Mouse (Mus musculus) ES-E14 (cell line): Measurements from ENCODE around the gene Ccdc85c. TPM values are rescaled to one million over a fixed set of nuclear protein-coding genes. Genes with fewer than 3 reads are reported as not detected.

Experiments used
- DNase-seq: peaks from one replicate; pipeline ENCODE4 v3.0.0-alpha.2; 2013; ENCODE audit warnings: low read depth, low spot score
- H3K27ac ChIP-seq: 2 replicates; pipeline ENCODE4 v1.5.1; 2012; ENCODE audit warnings: low read depth, mild to moderate bottlenecking, low read length, moderate library complexity, mixed read lengths; ENCODE audit not compliant: poor library complexity, insufficient read depth, severe bottlenecking
- H3K36me3 ChIP-seq: 2 replicates; pipeline ENCODE4 v1.6.1; 2012; ENCODE audit warnings: mild to moderate bottlenecking, low read length, moderate library complexity, mixed read lengths; ENCODE audit not compliant: control insufficient read depth, poor library complexity, insufficient read depth, severe bottlenecking
- H3K4me1 ChIP-seq, 2 experiments: fragments of 150-350 bp in 1 of 2; sonication (generic) in 1 of 2; 2 replicates each; pipeline ENCODE4 v1.6.1; 2012; ENCODE audit warnings: low read length in 2 of 2, mild to moderate bottlenecking in 1 of 2, mixed read lengths in 1 of 2; ENCODE audit not compliant: control insufficient read depth in 2 of 2, insufficient read depth in 2 of 2, poor library complexity in 1 of 2
- H3K4me3 ChIP-seq, 2 experiments: fragments of 150-350 bp in 1 of 2; sonication (generic) in 1 of 2; 2 replicates each; pipeline ENCODE4 v1.5.1; 2012; ENCODE audit warnings: low read length in 2 of 2, low read depth in 1 of 2, mild to moderate bottlenecking in 1 of 2, mixed read lengths in 1 of 2; ENCODE audit not compliant: insufficient read depth in 1 of 2, poor library complexity in 1 of 2, severe bottlenecking in 1 of 2
- H3K9ac ChIP-seq: 2 replicates; pipeline ENCODE4 v1.6.1; 2012; ENCODE audit warnings: low read depth, mild to moderate bottlenecking, low read length, mixed read lengths; ENCODE audit not compliant: poor library complexity, insufficient read depth, severe bottlenecking
- H3K9me3 ChIP-seq: fragments of 150-350 bp; sonication (generic); 2 replicates; pipeline ENCODE4 v1.6.1; 2012; ENCODE audit warnings: low read depth, mild to moderate bottlenecking, low read length; ENCODE audit not compliant: control insufficient read depth, insufficient read depth
- CHD2 ChIP-seq: IDR thresholded peaks from 2 replicates; pipeline ENCODE4 v1.6.1; 2014; ENCODE audit warnings: mild to moderate bottlenecking, low read depth, low read length, inconsistent platforms
- HCFC1 ChIP-seq: IDR thresholded peaks from 2 replicates; pipeline ENCODE4 v1.6.1; 2012; ENCODE audit warnings: low read length, inconsistent platforms, borderline replicate concordance; ENCODE audit not compliant: insufficient read depth
- MAFK ChIP-seq: IDR thresholded peaks from 2 replicates; pipeline ENCODE4 v1.6.1; 2014; ENCODE audit warnings: mild to moderate bottlenecking, low read depth, low read length, inconsistent platforms; ENCODE audit not compliant: insufficient read depth
- ZC3H11A ChIP-seq: IDR thresholded peaks from 2 replicates; pipeline ENCODE4 v1.6.1; 2012; ENCODE audit warnings: low read depth, mild to moderate bottlenecking, inconsistent platforms, low read length, borderline replicate concordance
- ZNF384 ChIP-seq: IDR thresholded peaks from 2 replicates; pipeline ENCODE4 v1.6.1; 2012; ENCODE audit warnings: low read depth, low read length, inconsistent platforms
- in situ Hi-C, 2 experiments: fragments of 600-800 bp; cut with MboI; formaldehyde crosslinking; loops; one replicate each; pipeline ENCODE4 v1.15.1; 2025; ENCODE audit warnings: low sequenced_read_pairs in 2 of 2, inconsistent platforms in 1 of 2; ENCODE audit not compliant: unreplicated experiment in 2 of 2
- total RNA-seq: library from RNA; depleted of rRNA; stranded (reverse); fragments of 300-350 nt; gene quantifications from 2 replicates; pipeline ENCODE4 v1.2.3, GENCODE M21; 2012

The Ccdc85c gene
- total RNA-seq, 1 experiment = 21.9 TPM

DNA sequence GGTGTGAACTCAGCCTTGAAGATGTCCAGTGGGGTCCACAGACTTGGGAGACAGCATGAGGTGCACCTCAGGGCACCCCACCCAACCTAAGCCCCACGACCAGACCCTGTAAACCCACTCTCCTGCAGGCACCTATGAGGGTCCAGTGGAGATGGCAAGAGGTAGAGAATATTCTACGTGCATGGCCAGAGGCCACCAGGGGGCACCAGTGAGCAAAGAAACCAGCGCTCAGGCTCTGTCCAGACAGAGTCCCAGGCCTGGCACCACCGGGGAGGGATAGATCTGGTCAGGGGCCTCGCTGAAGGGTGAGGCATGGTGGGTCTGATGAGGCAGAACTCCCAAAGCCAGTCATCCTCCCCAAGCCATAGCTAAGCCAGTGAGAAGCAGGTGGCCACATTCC, 68.6 kb downstream of the Ccdc85c start:
- Histone ChIP-seq H3K36me3 (peaks cover 31% of the 10 kb centered on the region), H3K27ac (no peak overlapping the region), H3K4me1 (peaks cover 0 to 3% of the 10 kb centered on the region in 2 experiments; a peak in 1 of 4 replicates), H3K9ac (no peak overlapping the region), H3K9me3 (no peaks in the 10 kb centered on the region), H3K4me3 (no peak overlapping the region)
- in situ Hi-C loops = loop anchor here in 1 of 2 experiments (5.0 kb wide), 1 partner anchor 91 kb away; no protein-coding TSS in a partner anchor
- peak; percentile 62 for DNase-seq
- TF ChIP-seq ZNF384 (no peak), MAFK (no peak), ZC3H11A (no peak), CHD2 (no peak), HCFC1 (no peak)

DNA sequence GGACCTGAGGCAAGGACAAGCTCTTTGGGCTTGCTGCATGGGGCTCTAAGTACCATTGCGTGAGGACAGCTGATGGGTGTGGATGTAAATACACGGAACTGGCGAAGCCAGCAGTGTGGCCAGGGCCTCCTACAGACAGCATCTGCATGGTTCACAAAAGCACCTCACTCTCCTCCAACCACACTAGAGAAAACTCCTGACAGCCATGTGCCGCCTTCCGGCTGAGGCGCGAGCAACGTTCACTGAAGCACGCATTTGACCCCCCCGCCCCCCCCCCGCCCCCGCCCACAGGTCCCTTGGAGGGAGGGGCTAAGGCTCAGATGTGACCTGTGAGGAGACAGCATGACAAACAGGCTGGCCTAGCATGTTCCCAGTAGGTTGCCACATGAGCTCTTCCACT, 70.2 kb downstream of the Ccdc85c start:
- Histone ChIP-seq H3K9ac (no peak overlapping the region), H3K36me3 (peaks cover 46% of the 10 kb centered on the region), H3K4me1 (peaks cover 0 to 3% of the 10 kb centered on the region in 2 experiments; a peak in 1 of 4 replicates), H3K4me3 (no peak overlapping the region), H3K9me3 (no peaks in the 10 kb centered on the region), H3K27ac (no peak overlapping the region)
- in situ Hi-C loops = loop anchor here in 1 of 2 experiments (5.0 kb wide), 1 partner anchor 92 kb away; no protein-coding TSS in a partner anchor
- no peak for TF ChIP-seq CHD2
- TF ChIP-seq HCFC1 = no peak
- no peak for TF ChIP-seq ZNF384
- TF ChIP-seq ZC3H11A = no peak
- TF ChIP-seq MAFK = no peak
- no peak for DNase-seq

DNA sequence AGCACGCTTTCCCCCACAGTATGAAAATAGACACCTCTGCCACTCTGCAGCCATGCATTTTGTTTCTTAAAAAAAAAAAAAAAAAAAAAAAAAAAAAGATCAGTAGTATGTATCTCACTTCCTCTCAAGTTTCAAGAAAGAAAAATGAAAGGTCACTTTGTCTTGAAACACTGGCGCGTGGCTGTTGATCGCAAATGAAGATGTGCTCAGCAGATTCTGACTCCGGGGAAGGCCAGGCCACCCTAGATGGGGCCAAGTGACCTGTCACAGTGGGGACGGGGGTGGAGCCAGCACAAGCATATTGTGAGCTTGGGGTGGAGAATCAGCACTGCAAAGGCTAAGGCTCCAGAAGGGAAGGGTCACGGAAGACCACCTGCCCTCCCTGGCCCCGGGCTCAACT, 71.3 kb downstream of the Ccdc85c start:
- Histone ChIP-seq H3K4me3 (no peak overlapping the region), H3K4me1 (peaks cover 0 to 3% of the 10 kb centered on the region in 2 experiments; a peak in 1 of 4 replicates), H3K9me3 (no peaks in the 10 kb centered on the region), H3K9ac (no peak overlapping the region), H3K36me3 (peaks cover 56% of the 10 kb centered on the region), H3K27ac (no peak overlapping the region)
- in situ Hi-C loops = no loop called here
- TF ChIP-seq CHD2 = no peak
- peak; percentile 11; the same call in 1 of the 2 replicates for TF ChIP-seq ZNF384
- no peak for DNase-seq

DNA sequence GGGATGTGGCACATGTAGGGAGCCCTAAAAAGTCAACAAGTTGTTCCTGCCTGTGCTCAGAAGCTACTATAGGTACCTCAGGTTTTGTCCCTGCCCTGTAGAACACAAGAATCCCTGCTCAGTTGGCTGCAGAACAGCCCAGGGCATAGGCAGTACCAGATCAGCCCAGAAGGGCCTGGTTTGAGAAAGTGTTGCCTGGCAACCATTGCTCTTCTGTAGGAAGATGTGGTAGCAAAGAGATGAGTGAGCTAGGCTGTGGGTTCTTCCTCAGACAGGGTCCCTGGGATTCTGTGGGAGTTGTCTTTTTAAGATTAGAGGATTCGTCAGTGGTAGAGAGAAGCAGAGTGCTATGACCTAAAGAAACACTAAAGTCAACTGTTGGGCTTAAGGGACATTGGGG, 75.1 kb downstream of the Ccdc85c start:
- in situ Hi-C loops = no loop called here
- Histone ChIP-seq H3K9ac (no peak overlapping the region), H3K4me3 (no peak overlapping the region), H3K36me3 (peaks cover 72% of the 10 kb centered on the region), H3K27ac (no peak overlapping the region), H3K4me1 (peaks cover 0 to 4% of the 10 kb centered on the region in 2 experiments; a peak in 1 of 4 replicates), H3K9me3 (no peaks in the 10 kb centered on the region)
- no peak for DNase-seq
- TF ChIP-seq CHD2 = no peak
- TF ChIP-seq HCFC1 = no peak
- no peak for TF ChIP-seq MAFK
- TF ChIP-seq ZNF384 = no peak
- no peak for TF ChIP-seq ZC3H11A

DNA sequence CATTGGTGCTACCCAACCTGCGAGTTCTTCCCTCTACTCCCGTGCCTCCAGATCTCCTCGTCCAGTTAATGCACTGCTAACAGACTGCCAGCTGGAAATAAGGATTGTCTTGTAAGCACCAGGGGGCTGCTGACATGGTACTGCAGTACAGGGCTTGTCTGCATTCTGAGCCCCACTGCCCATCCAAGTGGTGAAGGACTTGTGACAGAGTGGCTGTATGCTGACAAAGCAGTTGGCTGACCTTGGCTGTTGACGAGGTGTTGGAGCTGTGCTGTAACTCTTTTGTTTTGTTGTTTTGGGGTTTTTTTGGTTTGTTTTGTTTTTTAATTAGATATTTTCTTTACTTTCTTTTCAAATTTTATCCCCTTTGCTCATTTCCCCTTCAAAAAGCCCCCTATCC, 76.8 kb downstream of the Ccdc85c start:
- TF ChIP-seq CHD2 (no peak), ZNF384 (no peak), HCFC1 (no peak), MAFK (no peak), ZC3H11A (no peak)
- peaks cover 71% of the 10 kb centered on the region for H3K36me3 ChIP-seq
- in situ Hi-C loops = no loop called here

More for the DNA sequence above, 76.8 kb downstream of the Ccdc85c start:
- Histone ChIP-seq H3K9me3 (no peaks in the 10 kb centered on the region), H3K9ac (no peak overlapping the region; the same call in 1 of the 2 replicates), H3K4me3 (no peak overlapping the region), H3K4me1 (peaks cover 0 to 4% of the 10 kb centered on the region in 2 experiments; a peak in 1 of 4 replicates), H3K27ac (no peak overlapping the region)
- no peak for DNase-seq
